Mouse (Mus musculus) ovary, postnatal 36 days (tissue): Measurements from ENCODE around the gene Dzip1.

ENCODE experiments used
- DNase-seq: peaks from one replicate; pipeline ENCODE4 v3.0.0; 2022; ENCODE audit warnings: low spot score, mixed read lengths

Gene Dzip1

DNA sequence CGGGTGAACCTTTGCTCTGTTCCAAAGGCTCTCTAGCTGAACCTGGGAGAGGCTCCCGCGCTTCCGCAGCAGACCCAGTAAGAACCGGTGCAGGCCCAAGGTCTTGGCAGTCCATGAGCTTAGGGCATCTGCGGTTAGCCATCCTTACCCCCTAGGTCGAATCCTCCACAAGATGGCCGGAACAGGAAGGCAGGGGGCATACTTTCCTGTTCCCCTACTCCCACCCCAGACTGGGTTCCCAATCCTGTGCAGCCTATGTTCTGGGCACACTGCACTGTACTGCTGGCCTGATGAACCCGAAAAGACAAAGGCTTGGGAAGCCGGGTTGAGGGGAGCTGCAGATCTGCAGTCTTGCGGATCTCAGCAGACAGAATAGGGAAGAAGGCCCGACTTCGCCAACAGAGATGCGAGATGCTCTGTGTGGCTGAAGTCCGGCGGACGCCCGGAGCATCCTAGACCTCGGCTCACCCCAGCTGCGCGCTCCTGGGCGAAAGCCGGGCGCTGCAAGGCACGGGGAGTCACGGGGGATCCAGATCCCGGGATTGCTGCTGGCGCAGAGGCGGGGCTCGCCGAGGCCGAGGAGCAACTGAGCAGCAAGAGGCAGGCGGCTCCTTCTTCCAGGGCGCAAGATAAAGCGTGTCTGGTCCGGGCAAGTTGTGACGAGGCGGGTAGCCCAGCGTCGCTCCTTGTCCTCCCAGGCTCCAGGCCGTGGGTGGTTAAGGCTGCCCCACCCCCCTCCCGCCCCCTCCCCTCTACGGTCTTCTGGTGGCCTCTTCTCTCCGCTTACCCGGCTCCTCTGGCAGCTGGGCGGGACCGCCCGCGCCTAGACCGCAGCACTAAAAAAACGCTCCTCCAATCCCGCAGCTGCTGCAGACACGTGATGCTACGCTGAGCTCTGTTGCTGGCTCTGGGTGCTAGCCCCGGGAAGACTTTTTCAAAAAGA lies at the start of gene Dzip1:
Gene Dzip1, minus strand, starts transcription at position 788 of the 943 bp plus-strand sequence.
- DNase-seq, result peak; percentile 74

DNA sequence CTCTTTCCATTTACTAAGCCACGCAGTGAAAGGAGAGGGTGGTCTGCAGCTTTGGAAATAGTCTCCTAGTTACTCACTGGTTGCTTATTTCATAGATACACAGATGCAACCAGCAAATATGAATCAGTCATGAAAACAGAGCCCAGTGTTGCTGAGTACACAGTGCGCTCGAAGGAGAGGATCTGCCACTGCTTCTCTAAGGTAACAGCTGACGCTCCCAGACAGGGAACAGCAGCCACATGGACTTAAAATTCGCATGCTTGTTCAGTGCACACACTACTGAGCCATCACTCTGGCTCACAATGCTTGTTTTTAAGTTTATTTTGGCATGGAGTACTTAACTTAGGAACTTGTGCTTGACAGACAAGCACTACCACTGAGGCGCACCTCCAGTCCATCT lies 47.0 kb upstream of the Dzip1 start:
- DNase-seq, result no peak

DNA sequence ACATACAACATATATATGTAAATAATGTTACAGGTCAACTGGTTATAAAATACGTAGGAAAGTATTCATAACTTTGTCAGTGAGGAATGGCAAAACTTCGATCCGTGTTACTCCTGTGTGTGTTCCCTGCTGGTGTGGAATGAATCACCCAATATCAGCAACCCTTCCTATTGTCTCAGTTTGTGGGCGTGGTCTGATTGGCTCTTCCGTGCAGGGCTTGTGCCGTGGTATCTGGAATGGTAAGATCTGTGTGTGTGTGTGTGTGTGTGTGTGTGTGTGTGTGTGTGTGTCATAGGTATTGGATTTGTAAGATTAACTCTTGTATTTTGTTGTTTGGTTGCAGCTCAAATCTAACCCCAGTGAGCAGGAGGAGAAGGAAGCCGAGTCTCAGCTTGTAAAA lies 42.4 kb upstream of the Dzip1 start:
- DNase-seq, result no peak

DNA sequence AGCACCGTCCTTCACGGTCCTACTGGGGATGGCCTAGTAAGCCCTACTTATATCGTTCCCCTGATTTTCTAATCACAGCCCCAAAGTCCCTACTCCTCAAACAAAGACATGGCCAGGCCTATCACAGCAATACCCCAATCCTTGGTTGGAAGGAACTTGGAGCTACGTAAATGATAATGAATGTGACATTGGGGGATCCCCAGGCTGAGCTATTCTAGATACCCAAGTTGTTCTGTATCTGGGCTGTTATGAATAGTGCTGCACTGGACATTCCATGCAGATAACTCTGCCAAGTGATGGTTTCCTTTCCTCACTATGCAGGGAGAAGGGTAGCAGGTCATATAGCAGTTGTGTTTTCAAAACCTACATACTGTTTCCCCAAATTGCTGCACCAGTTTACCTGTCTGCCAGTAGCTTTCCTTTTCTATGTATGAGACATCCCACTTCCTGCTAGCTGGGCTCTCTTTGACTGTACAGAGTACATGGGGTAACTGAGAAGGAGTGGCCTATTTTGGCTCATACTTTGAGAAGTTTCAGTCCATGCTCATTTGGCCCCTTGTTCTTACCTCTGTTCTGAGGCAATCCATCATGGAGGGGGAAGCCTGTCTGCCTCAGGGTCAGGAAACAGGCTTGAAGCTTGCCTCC lies 40.2 kb upstream of the Dzip1 start:
- DNase-seq, result no peak

DNA sequence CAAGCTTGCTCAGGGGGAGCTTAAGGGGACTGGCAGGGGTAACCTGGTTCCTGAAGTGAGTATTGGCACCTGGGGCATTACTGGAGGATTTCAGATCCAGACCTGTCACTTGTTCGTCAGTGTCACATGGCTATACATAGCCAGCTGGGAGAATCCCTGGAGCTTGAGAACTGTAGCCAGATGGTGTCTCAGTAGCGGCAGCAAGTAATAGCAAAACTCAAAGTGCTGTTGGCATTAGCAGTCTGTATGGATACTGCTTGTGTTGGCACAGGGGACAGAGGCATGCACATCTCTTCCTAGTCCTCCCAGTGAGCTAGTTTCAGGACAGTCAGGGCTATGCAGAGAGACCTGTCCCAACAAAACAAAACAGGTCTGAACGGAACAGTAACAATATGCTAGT lies 32.8 kb upstream of the Dzip1 start:
- DNase-seq, result no peak

DNA sequence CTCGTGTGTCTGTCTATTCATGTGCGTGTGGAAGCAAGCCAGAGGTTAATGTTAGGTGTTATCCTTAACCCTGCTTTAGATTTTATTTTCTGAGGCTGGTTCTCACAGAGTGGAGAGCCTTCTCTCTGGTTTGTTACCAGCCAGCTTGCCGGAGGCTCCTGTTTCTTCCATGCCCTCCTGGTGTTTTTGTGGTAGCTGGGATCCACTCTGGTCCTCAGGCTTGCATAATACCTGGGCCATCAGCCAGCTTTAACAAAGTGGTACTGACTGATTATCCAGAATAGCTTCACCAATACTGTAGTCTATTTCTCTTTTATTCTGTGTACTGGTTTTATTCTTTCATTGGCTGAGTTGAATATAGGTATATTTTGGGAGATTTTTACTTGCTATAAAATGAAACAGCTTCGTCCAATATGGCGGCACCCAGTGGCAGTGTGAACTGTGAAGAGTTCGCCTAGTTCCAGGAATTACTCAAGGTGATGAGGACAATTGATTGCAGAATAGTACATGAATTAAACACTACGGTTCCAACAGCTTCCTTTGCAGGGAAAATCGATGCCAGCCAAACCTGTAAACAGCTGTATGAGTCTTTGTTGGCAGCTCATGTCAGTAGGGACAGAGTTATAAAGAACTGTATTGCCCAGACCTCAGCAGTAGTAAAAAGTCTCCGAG lies 26.8 kb upstream of the Dzip1 start:
- no peak for DNase-seq

DNA sequence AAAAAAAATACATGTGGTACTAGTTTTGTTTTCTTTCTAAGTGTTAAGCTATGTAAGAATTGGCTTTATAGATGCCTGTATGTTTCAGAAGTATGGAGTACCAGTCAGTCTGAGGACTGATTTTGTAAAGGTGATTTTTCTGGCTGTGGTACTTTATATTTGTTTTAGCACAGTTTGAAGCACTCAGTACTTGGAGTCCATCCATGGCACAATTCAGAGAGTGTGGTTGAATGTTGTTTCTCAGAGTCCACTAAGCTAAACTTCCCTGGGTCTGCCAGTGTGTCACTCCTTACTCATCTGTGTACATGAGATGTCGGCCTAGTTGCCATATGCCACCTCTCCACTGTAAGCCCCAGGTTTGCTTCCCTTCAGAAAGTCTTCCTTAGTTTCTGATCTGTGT lies 23.6 kb upstream of the Dzip1 start:
- no peak for DNase-seq

DNA sequence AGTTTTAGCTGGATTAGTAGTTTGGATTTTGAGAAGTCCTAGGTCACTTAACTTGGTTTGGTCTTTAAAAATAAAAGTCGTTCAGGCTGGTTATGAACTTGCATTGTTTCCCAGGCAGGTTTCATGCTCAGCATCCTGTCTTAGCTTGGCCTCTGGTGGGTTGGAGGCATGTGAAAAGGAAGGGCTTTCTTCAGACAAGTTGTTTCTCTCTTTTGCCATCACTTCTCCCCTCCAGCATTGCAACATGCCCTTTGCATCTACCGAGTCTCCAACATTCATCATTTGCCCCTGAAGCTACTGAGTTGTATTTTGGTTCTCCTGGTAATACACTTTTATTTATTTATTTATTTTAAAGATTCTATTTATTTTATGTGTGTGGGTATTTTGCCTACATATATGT lies 19.4 kb upstream of the Dzip1 start:
- no peak for DNase-seq

DNA sequence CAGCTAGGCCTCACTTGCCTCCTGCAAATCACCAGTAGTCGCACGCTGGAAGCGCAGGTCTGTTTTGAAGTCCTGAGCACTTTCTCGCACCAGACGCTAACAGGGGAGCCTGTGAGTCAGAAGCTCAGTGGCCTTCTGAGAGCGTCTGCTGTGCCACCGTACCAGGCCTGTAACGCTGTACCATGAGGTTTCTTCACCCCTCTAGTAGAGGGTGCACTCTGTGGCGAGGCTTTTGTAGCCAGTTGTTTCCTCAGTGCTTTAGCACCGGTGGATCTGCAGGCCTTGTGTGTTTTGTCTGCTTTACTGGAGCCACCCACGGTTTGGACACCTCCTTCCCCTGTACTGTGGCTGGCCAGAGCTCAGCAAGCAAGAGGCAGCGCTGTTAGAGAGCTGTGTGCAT lies 16.8 kb upstream of the Dzip1 start:
- DNase-seq, result peak; percentile 14

DNA sequence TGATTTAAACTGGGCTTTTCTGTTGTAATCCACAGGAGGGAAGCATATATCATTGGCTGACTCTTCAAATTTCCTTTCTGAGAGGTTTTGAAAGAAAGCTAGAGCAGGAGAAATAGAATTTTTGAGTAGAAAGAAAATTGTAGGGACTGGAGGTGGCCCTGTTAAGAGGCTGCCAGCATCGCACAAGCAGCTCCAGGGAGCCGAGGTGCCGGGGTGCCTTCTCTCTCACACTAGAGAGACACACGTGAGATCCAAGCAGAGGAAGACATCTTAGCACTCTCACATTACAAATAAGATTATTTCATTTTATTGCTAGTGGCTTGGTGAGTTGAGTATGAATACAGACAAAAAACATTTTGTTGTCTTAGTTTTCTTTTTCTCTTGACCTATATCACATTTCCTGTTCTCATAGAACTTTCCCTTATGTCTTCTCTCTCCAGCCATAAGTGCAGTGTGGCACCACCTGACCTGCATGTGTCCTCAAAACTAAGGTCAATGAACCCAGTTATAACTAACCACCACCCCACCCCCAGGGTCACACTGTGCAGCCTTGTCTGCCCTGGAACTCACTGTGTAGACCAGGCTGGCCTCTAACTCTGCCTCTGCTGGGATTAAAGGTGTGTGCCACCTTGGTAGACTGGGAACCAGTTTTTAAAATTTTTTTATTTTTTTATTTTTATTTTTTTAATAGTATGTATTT lies 15.7 kb upstream of the Dzip1 start:
- DNase-seq, result no peak

DNA sequence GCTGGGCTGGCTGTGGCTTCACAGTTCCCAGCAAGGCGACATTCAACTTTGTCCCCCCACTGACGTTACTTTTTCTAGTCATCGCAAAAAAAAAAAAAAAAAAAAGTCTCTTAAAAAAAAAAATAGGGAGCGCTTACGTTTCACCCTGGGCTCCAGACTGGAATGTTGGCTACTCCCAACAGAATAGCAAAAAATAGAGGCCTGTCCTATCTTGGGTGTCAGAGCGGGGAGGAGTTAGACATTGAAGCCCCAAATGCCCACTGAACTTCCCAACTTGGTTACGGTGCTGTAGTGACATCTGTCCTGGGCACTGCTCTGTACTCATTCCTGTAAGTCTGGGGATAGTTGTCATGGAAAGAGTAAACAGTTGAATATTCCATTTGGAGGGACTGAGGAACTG lies 13.3 kb upstream of the Dzip1 start:
- DNase-seq, result no peak

DNA sequence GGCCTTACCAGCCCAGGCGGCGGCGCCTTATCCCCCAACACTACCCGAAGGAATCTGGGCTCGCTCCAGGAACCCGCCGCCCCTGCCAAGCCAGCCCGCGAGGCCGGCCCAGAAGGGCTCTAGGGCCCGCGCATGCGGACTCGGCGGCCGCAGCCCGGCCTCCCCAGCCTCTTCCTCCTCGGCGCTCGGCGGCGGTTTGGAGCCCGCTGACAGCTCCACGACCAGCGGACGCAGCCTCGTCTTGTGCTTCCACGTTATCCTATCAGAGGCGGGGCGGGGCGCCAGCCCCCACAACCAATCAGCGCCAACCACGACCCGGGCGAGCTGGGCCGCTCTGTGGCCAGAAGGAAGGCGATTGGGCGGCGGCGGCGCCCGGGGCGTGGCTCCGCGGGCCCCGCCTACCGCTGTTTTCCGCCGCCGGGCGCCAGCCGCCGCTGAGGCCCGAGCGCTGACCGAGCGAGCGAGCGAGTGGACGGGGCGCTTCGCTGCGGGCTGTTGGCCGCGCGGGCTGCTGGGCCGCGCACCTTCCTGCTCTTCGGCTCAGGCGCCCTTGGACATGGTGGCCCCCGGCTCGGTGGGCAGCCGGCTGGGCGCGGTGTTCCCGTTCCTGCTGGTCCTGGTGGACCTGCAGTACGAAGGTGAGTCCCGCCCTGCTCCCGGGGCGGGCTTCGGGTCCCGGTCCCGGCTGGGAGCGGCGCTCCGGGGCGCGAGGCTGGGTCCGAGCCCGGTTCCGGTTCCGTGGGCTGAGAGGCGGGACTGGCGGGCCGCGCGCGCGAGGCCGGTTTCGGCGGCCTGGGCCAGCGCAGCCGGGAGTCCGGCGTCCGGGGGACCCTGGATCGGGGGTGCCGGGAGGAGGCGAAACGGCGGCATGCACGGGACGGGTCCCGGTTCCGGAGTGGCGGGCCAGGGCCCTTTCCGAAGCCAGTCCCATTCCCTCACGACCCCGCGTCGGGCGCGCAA lies 12.6 kb upstream of the Dzip1 start, which contains the start of gene Dnajc3:
Gene Dnajc3, plus strand, starts transcription at position 444 of the 960 bp plus-strand sequence.
- peak; percentile 100 for DNase-seq

DNA sequence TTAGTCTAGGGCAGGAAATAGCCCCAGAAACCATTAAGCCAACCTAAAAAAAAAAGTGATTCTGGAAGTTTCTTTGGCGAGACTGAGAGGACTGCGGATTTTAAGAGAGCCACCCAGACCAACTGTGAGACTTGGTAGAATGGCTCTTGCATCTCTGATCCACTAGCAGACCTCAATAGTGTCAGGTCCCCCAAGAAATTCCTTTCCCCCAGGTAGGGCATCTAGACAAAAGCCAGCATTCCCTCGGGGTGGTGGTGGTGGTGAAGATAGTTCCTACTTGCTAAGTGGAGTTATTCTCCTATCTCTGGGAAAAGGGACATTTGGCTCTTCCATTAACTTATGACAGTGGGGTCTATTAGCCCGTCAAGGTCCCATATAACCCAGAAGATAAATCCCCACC lies 11.7 kb upstream of the Dzip1 start:
- no peak for DNase-seq

DNA sequence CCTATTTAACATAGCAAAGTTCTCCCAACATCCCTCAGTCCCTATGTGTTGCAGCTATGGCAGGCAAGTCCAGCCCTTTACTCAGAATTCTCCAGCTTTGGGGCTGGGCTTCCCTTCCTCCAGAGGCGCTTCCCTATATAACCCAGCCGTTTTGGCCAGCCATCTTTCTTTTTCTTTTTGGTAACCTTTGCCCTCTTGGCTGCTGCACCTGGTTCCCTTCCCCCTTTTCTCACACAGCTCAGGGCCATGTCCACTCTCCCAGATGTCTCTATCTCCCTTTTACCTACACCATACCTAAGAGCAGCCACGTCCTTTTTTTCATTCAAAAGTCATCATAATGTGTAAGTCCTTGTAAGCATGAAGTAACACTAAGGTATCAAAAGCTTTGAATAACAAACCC lies 11.0 kb upstream of the Dzip1 start:
- no peak for DNase-seq

DNA sequence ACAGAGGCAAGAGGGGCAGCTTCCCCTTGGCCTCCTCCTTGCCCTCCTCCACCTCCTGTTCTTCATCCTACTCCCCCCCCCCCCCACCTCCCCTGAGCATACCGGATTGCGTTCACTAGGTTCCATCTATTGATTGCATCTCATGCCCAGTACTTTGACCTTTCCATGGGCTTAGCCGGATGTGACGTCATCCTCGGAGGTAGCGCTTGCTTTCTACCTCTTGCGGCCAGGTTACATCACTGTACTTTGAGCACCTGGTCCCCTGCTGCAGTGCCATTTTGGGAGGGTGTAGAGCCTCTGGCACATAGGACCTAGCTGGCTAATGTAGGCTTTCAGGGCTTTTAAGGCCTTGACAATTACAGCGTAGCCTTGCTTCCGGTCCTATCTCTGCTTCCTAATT lies 9.4 kb upstream of the Dzip1 start:
- DNase-seq, result no peak

DNA sequence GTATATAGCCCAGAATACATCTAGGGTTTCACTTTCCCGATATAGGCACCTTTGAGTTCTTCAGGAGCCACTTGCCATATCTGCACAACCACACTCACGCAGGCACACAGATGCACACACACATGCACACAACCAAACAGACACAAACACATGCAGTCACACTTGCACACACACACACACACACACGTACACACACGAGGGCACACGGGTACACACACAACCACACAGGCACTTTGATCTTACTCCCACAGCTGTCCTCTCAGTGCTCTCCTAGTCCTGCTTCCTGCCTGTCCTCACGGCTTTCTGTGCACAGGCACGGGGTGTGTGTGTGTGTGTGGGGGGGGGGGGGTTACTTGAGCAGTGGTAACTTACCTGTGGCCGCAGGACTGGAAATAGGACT lies 7.7 kb upstream of the Dzip1 start:
- no peak for DNase-seq

DNA sequence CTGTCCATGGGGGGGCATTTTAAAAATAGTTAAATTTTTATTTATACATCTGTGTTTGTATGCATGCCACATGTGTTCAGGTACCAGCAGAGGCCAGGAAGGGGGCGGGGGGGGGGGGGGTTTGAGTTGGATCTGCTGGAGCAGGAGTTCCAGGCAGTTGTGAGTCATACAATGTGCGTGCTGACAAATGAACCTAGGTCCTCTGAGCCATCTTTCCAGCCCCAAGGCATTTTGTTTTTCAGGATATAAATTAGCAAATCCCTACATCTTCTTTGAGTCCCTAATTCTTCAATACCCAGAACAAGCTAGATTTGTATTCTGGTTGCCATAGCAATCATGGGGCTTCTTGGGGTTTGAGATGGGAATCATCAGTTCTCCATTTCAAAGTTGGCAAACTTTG lies 5.9 kb upstream of the Dzip1 start:
- DNase-seq, result no peak

DNA sequence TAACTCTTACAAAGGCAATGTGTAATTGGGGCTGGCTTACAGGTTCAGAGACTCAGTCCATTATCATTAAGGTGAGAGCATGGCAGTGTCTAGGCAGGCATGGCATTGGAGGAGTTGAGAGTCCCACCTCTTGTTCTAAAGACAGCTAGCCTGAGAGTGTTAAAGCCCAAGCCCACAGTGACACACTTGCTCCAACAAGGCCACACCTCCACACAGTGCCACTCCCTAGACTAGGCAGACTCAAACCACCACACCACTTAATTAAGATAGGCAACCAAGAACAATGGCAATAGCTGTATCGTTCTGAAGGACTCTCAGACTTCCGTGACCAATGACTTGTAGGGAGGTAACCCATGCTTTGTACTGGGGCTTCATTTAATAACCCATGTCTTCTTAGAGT lies 5.5 kb upstream of the Dzip1 start:
- DNase-seq, result no peak

DNA sequence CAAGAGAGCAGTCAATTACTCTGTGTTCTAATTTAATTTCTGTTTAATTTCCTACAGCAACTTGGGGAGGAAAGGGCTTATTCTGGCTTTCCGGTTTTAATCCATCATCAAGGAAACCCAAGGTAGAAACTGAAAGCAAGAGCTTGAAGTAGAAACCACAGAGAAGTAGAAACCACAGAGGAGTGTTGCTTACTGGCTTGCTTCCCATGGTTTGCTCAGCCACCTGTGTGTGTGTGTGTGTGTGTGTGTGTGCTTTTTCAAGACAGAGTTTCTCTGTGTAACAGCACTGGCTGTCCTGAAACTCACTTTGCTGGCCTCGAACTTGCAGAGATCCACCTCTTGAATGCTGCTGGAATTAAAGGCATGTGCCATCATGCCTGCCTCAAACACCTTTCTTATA lies 4.5 kb upstream of the Dzip1 start:
- no peak for DNase-seq

DNA sequence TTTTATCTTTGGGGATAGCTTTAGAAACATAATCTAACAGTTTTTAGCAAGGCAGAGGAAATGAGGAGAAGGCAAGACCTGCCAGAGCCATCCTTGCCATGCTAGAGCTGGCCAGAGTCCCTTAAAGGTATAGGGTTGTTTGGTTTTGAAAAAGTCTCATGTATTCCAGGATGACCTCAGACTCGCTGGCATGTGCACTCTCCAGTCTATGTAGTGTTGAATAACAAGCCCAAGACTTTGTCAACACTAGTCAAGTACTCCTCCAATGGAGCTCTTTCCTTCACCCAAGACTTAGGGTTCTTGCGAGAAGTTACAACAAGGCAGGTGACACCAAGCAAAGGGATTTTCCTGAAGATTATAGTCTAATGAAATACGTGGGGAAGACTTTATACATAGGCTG lies 3.3 kb upstream of the Dzip1 start:
- DNase-seq, result no peak

DNA sequence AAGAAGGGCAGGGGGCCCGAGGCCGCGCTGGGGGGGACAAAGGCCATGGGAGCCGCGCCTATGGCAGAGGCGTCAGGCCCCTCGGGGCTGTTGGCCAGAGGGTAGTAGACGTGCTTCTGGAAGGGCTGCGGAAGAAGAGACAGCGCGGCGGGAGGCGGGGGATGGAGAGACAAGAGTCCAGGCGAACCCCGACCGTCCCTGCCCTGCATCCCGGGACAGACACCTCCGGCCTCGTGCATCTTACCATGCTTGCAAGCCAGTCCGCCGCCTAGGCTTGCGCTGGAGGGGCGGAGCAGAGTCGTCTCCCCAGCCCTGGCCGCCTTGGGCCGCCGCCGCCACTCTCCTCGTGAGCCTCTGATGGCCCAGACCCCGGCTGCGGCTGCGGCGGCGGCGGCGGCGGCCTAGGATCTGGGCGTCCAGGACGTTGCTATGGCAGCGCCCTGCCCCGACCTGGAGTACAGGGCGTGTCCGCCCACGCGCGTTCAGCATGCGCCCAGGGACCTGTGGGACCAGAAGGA lies 2.5 kb downstream of the Dzip1 start:
- DNase-seq, result peak; percentile 35
